Mouse (Mus musculus): ENCODE measurements around the gene Olfr750.

Gene Olfr750

DNA sequence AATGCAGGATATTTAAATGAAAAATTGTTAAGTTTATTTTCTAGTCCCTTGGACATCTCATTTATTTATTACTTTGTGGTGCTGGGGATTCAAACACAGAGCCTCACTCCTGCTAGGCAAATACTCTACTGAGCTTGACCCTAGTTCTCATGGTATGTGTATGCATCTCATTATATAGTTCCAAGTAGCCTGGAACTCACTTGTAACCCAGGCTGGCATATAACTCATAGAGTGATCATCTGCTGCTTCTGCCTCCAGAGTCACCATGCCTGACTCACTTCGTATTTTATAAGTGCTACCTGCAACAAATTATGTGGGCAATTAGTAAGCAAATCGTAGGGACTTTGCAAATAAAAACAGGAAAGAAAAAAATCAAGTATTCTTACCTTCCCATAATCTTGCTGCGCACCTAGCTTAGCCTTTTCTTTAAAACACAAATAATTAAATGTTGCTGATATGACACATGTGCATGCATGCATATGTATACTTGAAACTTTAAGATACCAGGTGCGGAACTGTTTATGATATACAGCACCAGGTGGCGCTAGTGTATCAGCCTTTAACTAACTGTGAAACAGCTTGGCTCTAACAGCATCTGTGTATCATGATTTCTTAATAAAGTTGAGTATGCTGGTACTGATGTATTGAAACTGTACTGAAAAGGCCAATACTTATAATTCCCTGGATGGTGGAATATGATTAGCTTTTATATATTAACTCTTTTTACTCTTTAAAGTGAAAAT is 47.7 kb downstream of the Olfr750 start:
- peak; percentile 65 for DNase-seq (ENCODE audit: low read depth)

DNA sequence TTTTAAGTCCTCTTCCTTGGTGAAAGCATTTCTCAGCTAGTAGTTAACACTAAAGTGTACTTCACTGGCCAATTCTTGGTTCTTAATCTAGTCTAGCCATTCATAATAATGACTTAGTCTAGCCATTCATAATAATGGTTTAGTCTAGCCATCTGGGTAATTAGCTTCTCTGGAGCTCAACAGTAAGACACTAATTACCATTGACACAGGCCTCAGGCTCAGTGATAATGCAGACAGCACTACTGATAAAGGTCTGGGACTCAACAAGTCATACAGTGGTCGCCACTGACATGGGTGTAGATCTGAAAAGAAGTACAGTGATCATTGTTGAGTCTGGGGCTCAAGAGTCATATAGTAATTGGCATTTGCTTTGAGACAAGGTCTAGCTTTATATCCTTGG is 49.4 kb downstream of the Olfr750 start:
- no peak for DNase-seq (ENCODE audit: low read depth)

DNA sequence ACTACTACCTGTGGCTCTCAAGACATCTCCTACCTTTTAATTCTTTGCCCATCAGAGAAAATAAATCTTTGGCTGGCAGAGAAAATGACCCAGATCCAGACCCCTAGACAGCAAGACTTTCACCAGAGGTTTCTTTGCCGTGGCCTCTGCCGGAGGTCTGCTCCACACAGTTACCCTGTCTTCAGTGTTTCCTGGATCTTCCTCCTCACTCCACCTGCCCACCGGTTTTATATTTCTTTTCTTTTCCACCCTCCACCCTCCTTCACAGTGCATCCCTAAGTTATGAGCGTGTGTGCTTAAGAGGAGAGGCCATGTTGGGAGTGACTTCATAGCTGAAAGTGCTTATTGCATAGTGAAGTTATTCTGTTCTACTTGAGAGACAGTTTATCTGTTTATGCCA is 50.8 kb downstream of the Olfr750 start:
- DNase-seq (ENCODE audit: low read depth) = no peak

DNA sequence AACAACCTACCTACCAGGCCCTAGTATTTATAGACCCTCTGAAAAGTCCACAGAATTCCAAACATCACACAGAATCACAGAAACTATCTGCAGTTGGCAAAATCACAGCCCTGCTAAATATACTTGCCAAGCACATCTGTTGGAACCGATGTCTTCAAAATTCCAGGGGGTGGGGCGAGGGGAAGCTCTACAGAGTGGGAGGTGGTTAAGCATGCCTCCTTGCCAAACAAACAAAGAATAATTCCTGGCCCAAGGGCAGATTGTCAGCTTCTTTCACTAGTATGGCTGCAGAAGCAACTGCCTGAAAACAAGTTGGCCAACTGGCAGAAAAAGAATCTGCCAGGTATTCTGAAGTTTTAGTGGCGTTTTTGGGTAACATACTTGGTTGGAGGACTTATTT is 57.0 kb downstream of the Olfr750 start:
- no peak for DNase-seq (ENCODE audit: low read depth)

Measured in c-Kit-positive CD71-negative TER-119-negative erythroid progenitor cells, embryonic 14.5 days (primary cell).